Mouse (Mus musculus) brain, embryonic 14.5 days (tissue): ENCODE results near the gene Neurl1a.

ENCODE experiments used
- CTCF ChIP-seq: fragments of 200-500 bp; IDR thresholded peaks from 2 replicates; pipeline ENCODE4 v1.5.1; 2012; ENCODE audit warnings: inconsistent platforms, mild to moderate bottlenecking, moderate library complexity, borderline replicate concordance; ENCODE audit not compliant: insufficient read depth, insufficient read length; ENCODE audit errors: extremely low read depth
- POLR2A ChIP-seq: fragments of 200-500 bp; IDR thresholded peaks from 2 replicates; pipeline ENCODE4 v1.6.1; 2012; ENCODE audit warnings: mild to moderate bottlenecking, inconsistent platforms, borderline replicate concordance; ENCODE audit not compliant: poor library complexity, insufficient read depth, insufficient read length, severe bottlenecking; ENCODE audit errors: extremely low read depth

DNA sequence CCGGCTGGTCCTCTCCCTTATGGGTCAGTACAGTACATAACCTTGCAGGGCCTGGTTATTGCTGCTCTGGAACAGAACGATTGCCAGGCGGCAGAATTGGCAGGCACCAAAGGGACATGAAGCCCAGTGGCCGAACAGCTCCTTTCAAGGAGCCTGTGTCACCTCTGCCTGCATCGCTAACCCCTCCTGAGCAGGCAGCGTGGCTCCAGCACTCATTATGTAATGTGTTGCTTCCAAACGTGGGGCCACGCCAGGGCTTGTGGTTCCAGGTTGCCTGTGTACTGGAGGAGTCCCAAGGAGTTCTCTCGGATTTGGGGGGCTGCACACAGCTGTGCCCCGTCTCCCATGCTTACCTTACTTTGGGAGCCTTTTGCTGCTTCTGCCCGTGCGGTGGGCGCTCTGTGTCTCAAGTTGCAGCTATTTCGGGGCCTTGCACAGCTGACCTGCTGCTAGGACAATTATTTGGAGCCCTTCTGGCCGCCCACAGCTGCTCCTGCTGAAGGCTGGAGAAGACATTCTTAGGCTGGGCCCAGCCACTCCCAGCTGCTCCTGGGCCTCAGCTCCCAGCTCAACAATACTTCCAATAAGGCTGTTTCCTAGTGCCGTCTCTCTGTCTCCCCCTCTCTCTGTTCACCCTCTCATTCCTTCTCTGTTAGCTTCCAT, 70.4 kb downstream of the Neurl1a start:
- TF ChIP-seq CTCF (no peak), POLR2A (no peak)
